Mouse (Mus musculus) embryonic facial prominence, embryonic 11.5 days (tissue): ENCODE results near the gene Rfx4. TPM values are rescaled to one million over a fixed set of nuclear protein-coding genes. Genes with fewer than 3 reads are reported as not detected.

Source experiments
- ATAC-seq: fragments of 200-750 bp; cut with Nextera tagmentation; replicated peaks from 2 replicates; pipeline ENCODE4 v1.8.0; 2017; ENCODE audit warnings: low read depth; ENCODE audit not compliant: insufficient number of reproducible peaks, low FRiP score, low TSS enrichment
- DNase-seq: peaks from one replicate; pipeline ENCODE4 v3.0.0-alpha.2; 2015; ENCODE audit warnings: low spot score
- H3K27ac ChIP-seq: fragments of 300-500 bp; sonication (generic); replicated peaks from 2 replicates; pipeline ENCODE4 v1.5.1; 2014; ENCODE audit warnings: mild to moderate bottlenecking, low read depth, low read length, control low read depth
- H3K27me3 ChIP-seq: fragments of 300-500 bp; sonication (generic); 2 replicates; pipeline ENCODE4 v1.6.1; 2014; ENCODE audit warnings: mild to moderate bottlenecking, low read length, moderate library complexity, mixed read lengths; ENCODE audit not compliant: control insufficient read depth, insufficient read depth
- H3K36me3 ChIP-seq: fragments of 300-500 bp; sonication (generic); replicated peaks from 2 replicates; pipeline ENCODE4 v1.6.1; 2014; ENCODE audit warnings: low read depth, mild to moderate bottlenecking, low read length, moderate library complexity, mixed read lengths; ENCODE audit not compliant: control insufficient read depth, insufficient read depth
- H3K4me1 ChIP-seq: fragments of 300-500 bp; sonication (generic); 2 replicates; pipeline ENCODE4 v1.6.1; 2014; ENCODE audit warnings: low read length, mixed read lengths; ENCODE audit not compliant: control insufficient read depth, insufficient read depth
- H3K4me2 ChIP-seq: fragments of 300-500 bp; sonication (generic); 2 replicates; pipeline ENCODE4 v1.6.1; 2014; ENCODE audit warnings: low read depth, mild to moderate bottlenecking, control low read depth, low read length, moderate library complexity
- H3K4me3 ChIP-seq: fragments of 300-500 bp; sonication (generic); 2 replicates; pipeline ENCODE4 v1.5.1; 2014; ENCODE audit warnings: low read depth, low read length, control low read depth
- H3K9ac ChIP-seq: fragments of 300-500 bp; sonication (generic); replicated peaks from 2 replicates; pipeline ENCODE4 v1.6.1; 2014; ENCODE audit warnings: mild to moderate bottlenecking, control low read depth, low read length
- H3K9me3 ChIP-seq: fragments of 300-500 bp; sonication (generic); replicated peaks from 2 replicates; pipeline ENCODE4 v1.6.1; 2016; ENCODE audit warnings: mild to moderate bottlenecking, low read length, inconsistent platforms, mixed read lengths; ENCODE audit not compliant: control insufficient read depth
- WGBS: fragments of 180-500 bp; shearing (Covaris S2); extraction: QIAGEN DNeasy Blood & Tissue Kit; methylation state at CpG from one replicate; pipeline ENCODE4 v1.1.7; 2014; 5-methylcytosine and 5-hydroxymethylcytosine counted together
- polyA plus RNA-seq: library from polyadenylated mRNA; unstranded; fragments of >200 nt; fragmentation: Nextera tagmentation; extraction: Ambion mirVana; gene quantifications from 2 replicates; pipeline ENCODE4 v1.2.1, GENCODE M21; 2014

Gene Rfx4
- polyA plus RNA-seq, 1 experiment from 2014 or later: 5.2 TPM

GRCm38 (mm10) chr10:84903307-84903706 lies 147.4 kb downstream of the Rfx4 start:
- H3K27me3 ChIP-seq: no peaks in the 10 kb centered on the region
- no peaks in the 10 kb centered on the region for H3K9me3 ChIP-seq
- no peaks in the 10 kb centered on the region; the same call in 1 of the 2 replicates for H3K4me1 ChIP-seq
- ATAC-seq (no peak), DNase-seq (no peak)
- no peak overlapping the region; the same call in 1 of the 2 replicates for H3K4me2 ChIP-seq
- H3K9ac ChIP-seq: no peak overlapping the region
- H3K27ac ChIP-seq: no peak overlapping the region
- 65% methylated on average over 7 of the region's 7 CpGs for WGBS
- no peaks in the 10 kb centered on the region for H3K36me3 ChIP-seq
- H3K4me3 ChIP-seq: no peak overlapping the region

GRCm38 (mm10) chr10:84903742-84904141 lies 147.9 kb downstream of the Rfx4 start:
- DNase-seq: peak; percentile 40
- WGBS: 11% methylated on average over 5 of the region's 5 CpGs
- Histone ChIP-seq H3K9ac (no peak overlapping the region), H3K36me3 (no peaks in the 10 kb centered on the region), H3K27ac (no peak overlapping the region), H3K4me3 (no peak overlapping the region), H3K4me1 (no peaks in the 10 kb centered on the region; the same call in 1 of the 2 replicates), H3K27me3 (no peaks in the 10 kb centered on the region), H3K9me3 (no peaks in the 10 kb centered on the region), H3K4me2 (no peak overlapping the region; the same call in 1 of the 2 replicates)
- no peak for ATAC-seq

GRCm38 (mm10) chr10:84906895-84907294 lies 151.0 kb downstream of the Rfx4 start:
- Histone ChIP-seq H3K4me1 (no peaks in the 10 kb centered on the region; the same call in 1 of the 2 replicates), H3K36me3 (no peaks in the 10 kb centered on the region), H3K27ac (no peak overlapping the region), H3K9me3 (no peaks in the 10 kb centered on the region), H3K4me3 (no peak overlapping the region), H3K27me3 (no peaks in the 10 kb centered on the region), H3K4me2 (no peak overlapping the region), H3K9ac (no peak overlapping the region)
- ATAC-seq: no peak
- 83% methylated on average over 9 of the region's 9 CpGs for WGBS
- no peak for DNase-seq

- WGBS: 91% methylated on average over 3 of the region's 3 CpGs
- H3K4me3 ChIP-seq: no peak overlapping the region
- DNase-seq (no peak), ATAC-seq (no peak)
- H3K9ac ChIP-seq: no peak overlapping the region
- H3K27me3 ChIP-seq: no peaks in the 10 kb centered on the region
- H3K4me1 ChIP-seq: no peaks in the 10 kb centered on the region; the same call in 1 of the 2 replicates
- H3K27ac ChIP-seq: no peak overlapping the region
- H3K36me3 ChIP-seq: no peaks in the 10 kb centered on the region
- H3K4me2 ChIP-seq: no peak overlapping the region
- H3K9me3 ChIP-seq: no peaks in the 10 kb centered on the region
These were observed 152.1 kb downstream of the Rfx4 start for GRCm38 (mm10) chr10:84908006-84908405.

GRCm38 (mm10) chr10:84908471-84908870 lies 152.6 kb downstream of the Rfx4 start:
- 90% methylated on average over 3 of the region's 3 CpGs for WGBS

GRCm38 (mm10) chr10:84909021-84909801 lies 153.3 kb downstream of the Rfx4 start:
- ATAC-seq (peak; percentile 46; the same call in 1 of the 2 replicates), DNase-seq (no peak)
- no peaks in the 10 kb centered on the region for H3K36me3 ChIP-seq
- no peaks in the 10 kb centered on the region for H3K9me3 ChIP-seq
- no peaks in the 10 kb centered on the region for H3K27me3 ChIP-seq
- no peak overlapping the region for H3K9ac ChIP-seq
- H3K4me3 ChIP-seq: no peak overlapping the region
- H3K4me1 ChIP-seq: no peaks in the 10 kb centered on the region
- no peak overlapping the region for H3K4me2 ChIP-seq
- no peak overlapping the region for H3K27ac ChIP-seq
- 67% methylated on average over 17 of the region's 17 CpGs for WGBS

More at GRCm38 (mm10) chr10:84908471-84908870, 152.6 kb downstream of the Rfx4 start:
- H3K4me2 ChIP-seq: no peak overlapping the region
- no peaks in the 10 kb centered on the region for H3K36me3 ChIP-seq
- no peaks in the 10 kb centered on the region for H3K9me3 ChIP-seq
- H3K27ac ChIP-seq: no peak overlapping the region
- no peaks in the 10 kb centered on the region; the same call in 1 of the 2 replicates for H3K4me1 ChIP-seq
- H3K4me3 ChIP-seq: no peak overlapping the region
- ATAC-seq (no peak), DNase-seq (no peak)
- no peak overlapping the region for H3K9ac ChIP-seq
- no peaks in the 10 kb centered on the region for H3K27me3 ChIP-seq

GRCm38 (mm10) chr10:84910194-84910593 lies 154.3 kb downstream of the Rfx4 start:
- Histone ChIP-seq H3K36me3 (no peaks in the 10 kb centered on the region), H3K4me2 (no peak overlapping the region), H3K9me3 (no peaks in the 10 kb centered on the region), H3K9ac (no peak overlapping the region), H3K4me3 (no peak overlapping the region), H3K27ac (no peak overlapping the region), H3K27me3 (no peaks in the 10 kb centered on the region), H3K4me1 (no peaks in the 10 kb centered on the region)
- ATAC-seq (no peak), DNase-seq (no peak)
- 25% methylated on average over 7 of the region's 7 CpGs for WGBS

GRCm38 (mm10) chr10:84910758-84911384 lies 155.0 kb downstream of the Rfx4 start:
- 65% methylated on average over 1 of the region's 1 CpGs for WGBS
- ATAC-seq: no peak; the same call in 1 of the 2 replicates
- H3K4me1 ChIP-seq: no peaks in the 10 kb centered on the region
- no peak for DNase-seq
- no peak overlapping the region for H3K4me3 ChIP-seq
- no peaks in the 10 kb centered on the region for H3K36me3 ChIP-seq
- H3K27me3 ChIP-seq: no peaks in the 10 kb centered on the region
- no peaks in the 10 kb centered on the region for H3K9me3 ChIP-seq
- H3K27ac ChIP-seq: no peak overlapping the region
- no peak overlapping the region for H3K4me2 ChIP-seq
- H3K9ac ChIP-seq: no peak overlapping the region
